Comparison of ENCODE assay signal across 12 mouse cellular contexts in the genomic region with DNA sequence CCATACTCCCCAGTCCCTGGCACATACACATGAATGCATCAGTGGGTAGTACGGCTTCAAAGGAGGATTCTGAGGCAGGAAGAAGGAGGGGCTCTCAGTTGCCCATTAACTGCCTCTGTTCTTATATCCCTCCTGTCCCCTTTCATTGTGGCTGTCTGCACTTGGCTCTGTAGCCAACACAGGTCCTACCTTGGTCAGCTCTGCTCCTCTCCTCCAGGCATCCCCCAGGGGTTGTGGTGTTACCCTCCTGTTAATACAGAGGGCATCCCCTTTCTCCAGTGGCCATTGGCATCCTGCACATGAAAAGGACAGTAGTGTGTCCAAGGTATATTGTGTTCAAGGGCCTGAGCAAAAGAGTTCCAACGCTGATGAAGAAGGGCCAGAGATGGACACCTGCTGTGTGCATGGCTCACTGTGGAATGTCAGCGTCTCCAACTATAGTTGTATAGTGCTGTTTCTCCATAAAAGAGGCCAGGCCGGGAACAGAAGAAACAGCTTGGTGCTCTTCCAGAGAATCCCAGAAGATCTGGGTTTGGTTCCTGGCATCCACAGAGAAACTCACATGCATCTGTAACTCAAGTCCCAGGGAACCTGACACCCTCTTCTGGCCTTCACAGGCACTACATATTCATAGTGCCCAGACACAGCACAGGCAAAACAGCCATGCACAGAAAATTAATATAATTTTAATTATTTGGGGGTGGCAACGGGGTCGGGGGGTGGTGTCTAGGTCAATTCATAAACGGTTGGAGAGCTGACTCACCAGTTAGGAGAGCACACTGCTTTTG. TPM values are rescaled to one million over a fixed set of nuclear protein-coding genes. Genes with fewer than 3 reads are reported as not detected.
A peak's percentile ranks its signal among the peaks of the same experiment; 100 is the strongest.
DNase-seq lines count a peak whose midpoint lies in the region; ATAC-seq and TF ChIP-seq lines count a peak whose summit lies in the region.
"Had no signal": no experiment of that assay in that cellular context is flagged by ENCODE, and none has a peak within 500 bp of the region (broad histone marks: within the 10 kb centered on the region; RNA-seq: fewer than 3 reads in every experiment).

No protein-coding gene starts in this region.

- intact Hi-C loops in heart, postnatal 36 days (cut with DNase I) = no loop called here

- H3K9me3 ChIP-seq in heart, embryonic 11.5 days (replicated peaks; ENCODE audit: control insufficient read depth, low read length) = no peaks in the 10 kb centered on the region
- H3K9me3 ChIP-seq in lung, embryonic 14.5 days (ENCODE audit: low read depth, low read length) = no peaks in the 10 kb centered on the region
- no peaks in the 10 kb centered on the region for H3K9me3 ChIP-seq in liver, postnatal 0 days (ENCODE audit: low read length)
- H3K9me3 ChIP-seq in limb, embryonic 10.5 days (replicated peaks) = no peaks in the 10 kb centered on the region
- H3K9me3 ChIP-seq: hindbrain, embryonic 13.5 days; limb, embryonic 15.5 days had no signal

- H3K4me1 ChIP-seq in heart, embryonic 11.5 days (ENCODE audit: control insufficient read depth, insufficient read depth, low read length) = peaks cover 31% of the 10 kb centered on the region
- peaks cover 9% of the 10 kb centered on the region; the same call in 1 of the 2 replicates for H3K4me1 ChIP-seq in lung, embryonic 14.5 days (ENCODE audit: insufficient read depth)
- H3K4me1 ChIP-seq in liver, postnatal 0 days (ENCODE audit: insufficient read depth) = peaks cover 53% of the 10 kb centered on the region
- peaks cover 13% of the 10 kb centered on the region; the same call in 1 of the 2 replicates for H3K4me1 ChIP-seq in limb, embryonic 10.5 days

- TF ChIP-seq EP300 in liver, postnatal 0 days (IDR thresholded peaks at IDR 0.05; ENCODE audit: low read depth) = no peak

- no peaks in the 10 kb centered on the region for H3K27me3 ChIP-seq in heart, embryonic 11.5 days (ENCODE audit: control insufficient read depth, insufficient read depth, low read length)
- no peaks in the 10 kb centered on the region for H3K27me3 ChIP-seq in lung, embryonic 14.5 days (ENCODE audit: insufficient read depth, low read length)
- no peaks in the 10 kb centered on the region for H3K27me3 ChIP-seq in liver, postnatal 0 days (ENCODE audit: insufficient read depth, low read length)
- H3K27me3 ChIP-seq in limb, embryonic 10.5 days (ENCODE audit: low read depth, poor library complexity, severe bottlenecking) = no peaks in the 10 kb centered on the region
- H3K27me3 ChIP-seq: hindbrain, embryonic 13.5 days; limb, embryonic 15.5 days had no signal

- no peaks in the 10 kb centered on the region; the same call in 1 of the 2 replicates for H3K36me3 ChIP-seq in heart, embryonic 11.5 days (ENCODE audit: control insufficient read depth, insufficient read depth, low read length)
- H3K36me3 ChIP-seq in lung, embryonic 14.5 days (ENCODE audit: insufficient read depth) = no peaks in the 10 kb centered on the region
- H3K36me3 ChIP-seq in liver, postnatal 0 days (replicated peaks; ENCODE audit: insufficient read depth, low read length) = peaks cover 43% of the 10 kb centered on the region
- H3K36me3 ChIP-seq in limb, embryonic 10.5 days = no peaks in the 10 kb centered on the region
- H3K36me3 ChIP-seq: hindbrain, embryonic 13.5 days; limb, embryonic 15.5 days had no signal

- H3K9ac ChIP-seq in heart, embryonic 11.5 days (ENCODE audit: low read depth, low read length) = no peak overlapping the region
- no peak overlapping the region for H3K9ac ChIP-seq in lung, embryonic 14.5 days
- H3K9ac ChIP-seq in liver, postnatal 0 days (replicated peaks) = no peak overlapping the region
- H3K9ac ChIP-seq: hindbrain, embryonic 13.5 days; limb, embryonic 15.5 days had no signal

- ATAC-seq in heart, embryonic 11.5 days (replicated peaks; ENCODE audit: insufficient number of reproducible peaks, low FRiP score, low TSS enrichment) = no peak
- no peak for ATAC-seq in lung, embryonic 14.5 days (ENCODE audit: insufficient read depth)
- no peak for ATAC-seq in liver, postnatal 0 days

- peak overlapping the region; percentile 90 for H3K27ac ChIP-seq in heart, embryonic 11.5 days (ENCODE audit: low read depth, low read length)
- H3K27ac ChIP-seq in lung, embryonic 14.5 days (ENCODE audit: low read depth) = no peak overlapping the region
- peak overlapping the region; percentile 94; the same call in 1 of the 2 replicates for H3K27ac ChIP-seq in liver, postnatal 0 days (ENCODE audit: low read depth)
- no peak overlapping the region for H3K27ac ChIP-seq in limb, embryonic 10.5 days
- H3K27ac ChIP-seq: hindbrain, embryonic 13.5 days; limb, embryonic 15.5 days had no signal

- 75% methylated on average over 7 of the region's 7 CpGs for WGBS in heart, embryonic 11.5 days (ENCODE audit: insufficient replicate concordance)
- WGBS in lung, embryonic 14.5 days = 78% methylated on average over 7 of the region's 7 CpGs
- 82% methylated on average over 7 of the region's 7 CpGs for WGBS in liver, postnatal 0 days (ENCODE audit: insufficient replicate concordance)
- 85% methylated on average over 7 of the region's 7 CpGs for WGBS in limb, embryonic 10.5 days

- H3K4me2 ChIP-seq in heart, embryonic 11.5 days = 0 out of 2 replicates have a peak overlapping the region, but pooled peaks have one; percentile 21
- H3K4me2 ChIP-seq in lung, embryonic 14.5 days = no peak overlapping the region
- H3K4me2 ChIP-seq in liver, postnatal 0 days (ENCODE audit: low read depth, low read length) = peak overlapping the region; percentile 85
- H3K4me2 ChIP-seq: hindbrain, embryonic 13.5 days; limb, embryonic 15.5 days had no signal

- DNase-seq in heart, postnatal 36 days = no peak
- DNase-seq in lung, embryonic 14.5 days = no peak
- no peak for DNase-seq in lung, postnatal 14 days
- DNase-seq in ZHBTc4 (ENCODE audit: low read depth, low spot score) = peak; percentile 31
- no peak for DNase-seq in liver, postnatal 0 days
- no peak for DNase-seq in left cerebral cortex, adult 8-10 months (ENCODE audit: low spot score in 2 of 2)
- DNase-seq in limb, embryonic 10.5 days (ENCODE audit: low spot score) = no peak
- DNase-seq: cerebellum, adult 9-11 months; layer of hippocampus, postnatal 36 days had no signal

- no peak overlapping the region for H3K4me3 ChIP-seq in heart, embryonic 11.5 days (ENCODE audit: low read depth, low read length)
- no peak overlapping the region for H3K4me3 ChIP-seq in lung, embryonic 14.5 days (ENCODE audit: low read depth, low read length)
- 0 out of 2 replicates have a peak overlapping the region, but pooled peaks have one; percentile 5 for H3K4me3 ChIP-seq in liver, postnatal 0 days (ENCODE audit: low read depth, low read length)
- no peak overlapping the region for H3K4me3 ChIP-seq in limb, embryonic 10.5 days
- H3K4me3 ChIP-seq: hindbrain, embryonic 13.5 days; limb, embryonic 15.5 days had no signal

- TF ChIP-seq CTCF in lung, embryonic 14.5 days (IDR thresholded peaks at IDR 0.05; ENCODE audit: low read depth) = 0 out of 2 replicates have a peak, but pooled peaks have one; percentile 19
- TF ChIP-seq CTCF in liver, postnatal 0 days (IDR thresholded peaks at IDR 0.05; ENCODE audit: low read depth) = peak; percentile 61

RNA-seq across cellular contexts. Expression of a gene that starts 20.9 kb away (rescaled TPM):
- polyA plus RNA-seq in heart, embryonic 11.5 days (2014; fragmentation: Nextera tagmentation; extraction: Ambion mirVana) = 11.1 and 12.6 TPM in 2 replicates
- 10 to 100 TPM; 68.8 to 72.1 TPM for total RNA-seq in heart, postnatal 36 days (2021)
- polyA plus RNA-seq in lung, embryonic 14.5 days (2014; fragmentation: Nextera tagmentation; extraction: Ambion mirVana) = 4.7 and 5.4 TPM in 2 replicates
- polyA plus RNA-seq in liver, postnatal 0 days (2015; fragmentation: Nextera tagmentation; extraction: Ambion mirVana) = 23.2 and 23.4 TPM in 2 replicates
- 1 to 10 TPM; 5.4 to 8.5 (median 7.0) TPM for total RNA-seq in left cerebral cortex, adult 8-10 months (2022)
- 1.6 and 2.4 TPM in 2 replicates for polyA plus RNA-seq in limb, embryonic 10.5 days (2016; fragmentation: Nextera tagmentation; extraction: Ambion mirVana)

Comparison
In these comparisons a context has a peak if more than half of its experiments do, and no peak if none do; other contexts are left out.
1. H3K27ac ChIP-seq: peak in heart, embryonic 11.5 days (single experiment) and liver, postnatal 0 days (single experiment); none in lung, embryonic 14.5 days (single experiment) and limb, embryonic 10.5 days (single experiment).